Mouse (Mus musculus) urinary bladder, postnatal 10 days (tissue): Measurements from ENCODE around the gene Qars.
A peak's percentile ranks its signal among the peaks of the same experiment; 100 is the strongest.

Experiments
- DNase-seq: peaks from one replicate; pipeline ENCODE4 v3.0.0; 2022; ENCODE audit warnings: low spot score

Qars gene

DNA sequence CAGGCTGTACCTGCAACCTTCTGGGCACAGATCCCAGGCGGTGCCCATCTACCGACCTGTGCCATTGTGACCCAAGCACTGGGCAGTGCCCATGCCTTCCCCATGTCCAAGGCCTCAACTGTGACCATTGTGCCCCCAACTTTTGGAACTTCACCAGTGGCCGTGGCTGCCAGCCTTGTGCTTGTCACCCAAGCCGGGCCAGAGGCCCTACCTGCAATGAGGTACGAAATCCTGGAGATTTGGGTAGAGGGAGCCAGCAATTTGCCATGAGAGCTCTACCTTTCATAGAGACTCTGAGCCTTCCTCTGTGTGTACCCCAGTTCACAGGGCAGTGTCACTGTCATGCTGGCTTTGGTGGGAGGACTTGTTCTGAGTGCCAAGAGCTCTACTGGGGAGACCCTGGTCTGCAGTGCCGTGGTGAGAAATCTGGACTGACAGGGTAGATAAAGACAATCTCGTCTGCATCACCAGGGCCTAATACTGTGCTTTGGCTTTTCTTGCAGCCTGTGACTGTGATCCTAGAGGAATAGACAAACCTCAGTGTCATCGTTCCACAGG is 20.5 kb upstream of the Qars start:
- DNase-seq, result no peak

DNA sequence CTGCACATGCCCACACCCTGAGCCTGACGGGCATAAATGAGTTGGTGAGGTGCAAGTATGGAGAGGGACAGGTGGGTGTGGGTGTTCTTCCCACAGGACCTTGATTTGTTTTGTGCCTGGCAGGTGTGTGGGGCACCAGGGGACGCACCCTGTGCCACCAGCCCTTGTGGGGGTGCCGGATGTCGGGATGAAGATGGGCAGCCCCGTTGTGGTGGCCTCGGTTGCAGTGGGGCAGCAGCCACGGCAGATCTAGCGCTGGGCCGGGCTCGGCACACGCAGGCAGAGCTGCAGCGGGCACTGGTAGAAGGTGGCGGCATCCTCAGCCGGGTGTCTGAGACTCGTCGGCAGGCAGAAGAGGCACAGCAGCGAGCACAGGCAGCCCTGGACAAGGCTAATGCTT is 19.1 kb upstream of the Qars start:
- DNase-seq, result no peak

DNA sequence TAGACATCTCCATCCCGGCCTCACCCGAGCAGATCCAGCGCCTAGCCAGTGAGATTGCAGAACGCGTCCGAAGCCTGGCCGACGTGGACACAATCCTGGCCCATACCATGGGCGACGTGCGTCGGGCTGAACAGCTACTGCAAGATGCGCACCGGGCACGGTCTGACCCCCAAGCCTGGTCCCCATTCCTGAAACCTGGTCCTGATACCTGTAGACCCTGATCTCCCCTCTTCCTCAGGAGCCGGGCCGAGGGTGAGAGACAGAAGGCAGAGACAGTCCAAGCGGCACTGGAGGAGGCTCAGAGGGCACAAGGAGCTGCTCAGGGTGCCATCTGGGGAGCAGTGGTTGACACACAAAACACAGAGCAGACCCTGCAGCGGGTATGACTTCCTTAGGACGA is 18.3 kb upstream of the Qars start:
- DNase-seq, result no peak

DNA sequence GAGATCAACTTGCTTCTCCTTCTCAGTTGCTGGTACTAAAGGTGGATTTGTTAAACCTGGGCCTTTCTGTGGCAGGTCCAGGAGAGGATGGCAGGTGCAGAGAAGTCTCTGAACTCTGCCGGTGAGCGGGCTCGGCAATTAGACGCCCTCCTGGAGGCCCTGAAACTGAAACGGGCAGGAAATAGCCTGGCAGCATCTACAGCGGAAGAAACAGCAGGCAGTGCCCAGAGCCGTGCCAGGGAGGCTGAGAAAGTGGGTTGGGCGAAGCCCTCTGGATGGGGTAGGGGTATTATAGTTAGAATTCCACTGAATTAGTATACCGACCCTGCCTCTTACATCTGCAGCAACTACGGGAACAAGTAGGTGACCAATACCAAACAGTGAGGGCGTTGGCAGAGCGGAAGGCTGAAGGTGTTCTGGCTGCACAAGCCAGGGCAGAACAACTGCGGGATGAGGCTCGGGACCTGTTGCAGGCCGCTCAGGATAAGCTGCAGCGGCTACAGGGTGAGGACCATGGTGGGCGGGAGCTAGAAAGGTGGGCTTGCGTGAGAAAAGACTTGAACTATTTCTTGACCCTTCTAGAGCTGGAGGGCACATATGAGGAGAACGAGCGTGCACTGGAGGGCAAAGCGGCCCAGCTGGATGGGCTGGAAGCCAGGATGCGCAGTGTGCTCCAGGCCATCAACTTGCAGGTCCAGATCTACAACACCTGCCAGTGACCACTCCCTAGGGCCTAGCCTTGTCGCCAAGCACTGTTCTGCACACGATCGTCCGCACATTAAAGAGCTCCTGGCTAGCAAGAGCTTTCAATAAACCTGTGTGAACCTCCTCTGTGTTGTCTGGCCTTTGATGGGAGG is 17.6 kb upstream of the Qars start:
- DNase-seq, result no peak

DNA sequence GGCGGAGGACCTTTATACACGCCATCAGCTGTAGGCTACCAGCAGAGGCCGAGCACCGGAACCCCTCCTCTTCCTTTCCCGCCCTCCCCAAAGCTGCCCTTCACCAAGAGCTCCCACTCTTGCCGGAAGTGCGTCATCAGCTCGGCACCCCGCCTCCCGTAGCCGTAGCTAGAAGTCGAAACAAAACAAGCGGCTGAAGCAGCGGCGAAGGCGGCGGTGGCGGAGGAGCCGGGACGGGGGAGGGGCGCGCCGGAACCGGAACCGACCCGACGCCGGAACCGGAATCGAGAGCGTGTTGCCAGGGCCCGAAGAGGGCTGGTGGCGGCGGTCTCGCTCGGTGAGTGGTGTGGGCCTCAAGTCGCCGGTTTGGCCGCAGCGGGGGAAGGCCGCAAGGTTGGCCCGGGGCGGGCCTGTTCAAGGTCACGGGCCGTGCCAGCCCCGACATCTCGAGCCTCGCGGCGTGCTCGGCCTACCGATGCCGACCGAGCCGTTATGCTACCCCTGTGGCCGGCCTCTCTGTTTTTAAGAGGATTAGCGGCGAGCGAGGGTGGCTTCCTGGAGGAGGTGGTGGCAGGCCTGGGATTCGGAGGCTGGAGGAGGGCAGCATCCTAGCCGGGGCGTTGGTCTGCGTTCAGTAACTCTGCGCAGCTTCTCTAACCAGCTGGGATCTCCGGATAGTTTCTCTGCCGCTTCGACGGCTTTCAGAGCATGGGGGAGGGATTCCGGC is 16.8 kb upstream of the Qars start, which contains the start of gene Usp19:
Gene Usp19, plus strand, starts transcription at position 44 of the 727 bp plus-strand sequence.
- DNase-seq, result peak; percentile 85

DNA sequence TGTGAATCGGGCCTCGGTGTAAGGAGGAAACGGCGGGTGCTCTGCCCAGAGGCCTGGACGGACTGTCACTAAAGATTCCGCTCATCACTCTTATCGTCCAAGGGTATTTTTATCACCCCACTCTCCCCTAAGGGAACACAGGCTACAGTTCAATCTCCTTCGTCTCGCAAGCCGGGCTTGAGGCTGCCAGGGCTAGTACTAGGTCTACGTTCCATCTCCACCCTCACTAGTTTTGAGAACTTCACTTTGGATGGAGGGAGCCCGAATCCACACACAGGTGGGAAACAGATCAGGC is 16.3 kb upstream of the Qars start:
- no peak for DNase-seq

DNA sequence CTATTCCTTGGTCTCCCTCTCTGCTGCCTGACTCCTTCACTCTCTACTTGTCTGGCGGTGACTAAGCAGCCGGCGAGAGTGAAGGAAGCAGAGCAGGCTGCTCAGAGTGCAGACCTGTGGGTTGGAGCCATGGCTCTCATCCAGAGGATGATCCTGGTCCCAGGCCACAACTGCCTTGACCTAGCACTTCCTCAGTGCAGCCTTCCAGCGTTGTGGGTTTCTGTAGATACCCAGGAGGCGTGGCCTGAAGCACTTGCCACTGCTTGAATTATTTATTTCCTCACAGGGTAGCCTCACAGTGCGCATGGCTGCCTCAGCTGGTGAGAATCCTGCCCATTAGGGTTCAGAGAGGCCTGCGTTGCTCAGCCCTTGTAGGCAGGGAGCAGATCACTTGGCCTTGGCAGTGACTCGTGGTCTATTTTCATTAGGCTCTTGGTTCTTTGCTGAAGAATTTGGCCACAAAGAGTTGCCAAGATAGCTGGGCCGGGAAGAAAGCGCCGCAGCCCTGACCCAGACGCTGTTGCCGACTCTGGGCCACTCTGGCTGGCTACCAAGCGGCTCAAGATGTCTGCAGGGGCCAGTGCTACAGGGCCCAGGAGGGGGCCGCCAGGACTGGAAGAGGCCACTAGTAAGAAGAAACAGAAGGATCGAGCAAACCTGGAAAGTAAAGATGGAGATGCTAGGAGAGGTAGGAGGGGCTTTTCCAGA is 15.3 kb upstream of the Qars start:
- DNase-seq, result no peak

DNA sequence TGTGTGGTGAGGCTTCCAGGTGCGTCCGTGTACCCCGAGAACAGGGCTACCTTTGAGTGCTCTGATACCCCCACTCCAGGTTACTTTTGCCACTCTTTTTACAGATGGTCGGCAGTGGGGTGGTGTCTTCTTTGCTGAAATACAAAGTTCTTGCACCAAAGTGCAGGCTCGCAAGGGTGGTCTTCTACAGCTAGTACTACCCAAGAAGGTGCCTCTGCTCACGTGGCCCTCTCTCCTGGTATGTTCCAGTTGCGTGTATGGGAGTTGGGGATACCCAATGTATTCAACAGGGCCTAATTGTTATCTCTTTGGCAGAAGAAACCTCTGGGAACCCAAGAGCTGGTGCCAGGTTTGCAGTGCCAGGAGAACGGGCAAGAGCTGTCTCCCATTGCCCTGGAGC is 14.3 kb upstream of the Qars start:
- DNase-seq, result no peak

DNA sequence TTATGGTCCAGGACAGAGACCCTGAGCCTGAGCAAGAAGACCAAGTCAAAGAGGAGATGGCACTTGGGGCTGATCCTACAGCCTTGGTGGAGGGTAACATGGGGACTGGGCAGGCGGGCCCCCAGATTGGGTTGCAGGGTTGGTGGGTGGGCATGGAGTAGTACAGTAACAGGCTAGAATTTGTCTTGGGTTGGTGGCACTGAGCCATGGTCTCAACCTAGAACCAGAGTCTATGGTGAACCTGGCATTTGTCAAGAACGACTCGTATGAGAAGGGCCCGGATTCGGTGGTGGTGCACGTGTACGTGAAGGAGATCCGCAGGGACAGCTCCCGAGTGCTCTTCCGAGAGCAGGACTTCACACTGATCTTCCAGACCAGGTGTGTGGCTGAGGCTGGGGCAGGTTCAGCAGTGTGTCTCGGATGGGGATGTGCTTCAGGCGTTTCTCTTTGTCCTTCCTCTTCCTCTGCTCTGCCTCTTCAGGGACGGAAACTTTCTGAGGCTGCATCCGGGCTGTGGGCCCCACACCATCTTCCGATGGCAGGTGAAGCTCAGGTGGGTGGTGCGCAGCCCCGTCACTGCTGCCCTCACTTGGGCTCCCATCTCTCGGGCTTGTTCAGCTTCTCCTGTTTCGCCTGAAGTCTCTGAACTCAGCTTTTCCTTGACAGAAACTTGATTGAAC is 13.2 kb upstream of the Qars start:
- no peak for DNase-seq

DNA sequence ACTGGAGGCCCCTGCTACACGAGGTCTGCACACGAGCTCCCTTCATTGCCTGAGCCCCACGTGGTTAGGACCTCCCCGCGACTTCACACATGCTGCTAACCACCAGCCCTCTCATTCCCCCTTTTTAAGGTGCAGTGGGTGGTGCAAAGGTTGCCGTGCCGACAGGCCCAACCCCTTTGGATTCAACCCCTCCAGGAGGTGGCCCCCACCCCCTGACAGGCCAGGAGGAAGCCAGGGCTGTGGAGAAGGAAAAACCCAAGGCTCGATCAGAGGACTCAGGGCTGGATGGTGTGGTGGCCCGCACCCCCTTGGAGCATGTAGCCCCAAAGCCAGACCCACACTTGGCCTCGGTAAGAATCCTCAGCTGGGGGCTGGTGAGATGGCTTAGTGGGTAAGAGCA is 12.6 kb upstream of the Qars start:
- no peak for DNase-seq

DNA sequence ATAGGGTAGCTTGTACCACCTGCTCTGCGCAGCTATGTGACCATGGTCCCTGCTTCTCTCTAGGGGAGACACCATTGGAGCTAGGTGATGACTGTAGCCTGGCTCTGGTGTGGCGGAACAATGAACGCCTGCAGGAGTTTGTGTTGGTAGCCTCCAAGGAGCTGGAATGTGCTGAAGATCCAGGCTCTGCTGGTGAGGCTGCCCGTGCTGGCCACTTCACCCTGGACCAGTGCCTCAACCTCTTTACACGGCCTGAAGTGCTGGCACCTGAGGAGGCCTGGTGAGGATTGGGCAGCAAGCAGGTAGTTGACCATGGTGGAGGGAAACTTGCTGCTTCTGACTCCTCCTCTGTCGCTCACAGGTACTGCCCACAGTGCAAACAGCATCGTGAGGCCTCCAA is 8.3 kb upstream of the Qars start:
- DNase-seq, result no peak

DNA sequence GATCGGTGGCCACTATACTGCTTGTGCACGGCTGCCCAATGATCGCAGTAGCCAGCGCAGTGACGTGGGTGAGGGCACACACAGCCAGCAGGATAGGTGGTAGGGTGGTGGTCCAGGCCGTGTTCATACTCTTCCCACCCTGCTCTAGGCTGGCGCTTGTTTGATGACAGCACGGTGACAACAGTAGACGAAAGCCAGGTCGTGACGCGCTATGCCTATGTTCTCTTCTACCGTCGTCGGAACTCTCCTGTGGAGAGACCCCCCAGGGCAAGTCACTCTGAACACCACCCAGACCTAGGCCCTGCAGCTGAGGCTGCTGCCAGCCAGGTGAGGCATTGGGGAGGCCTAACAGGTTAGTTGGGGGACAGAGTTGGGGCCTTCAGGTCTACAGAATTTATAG is 7.6 kb upstream of the Qars start:
- DNase-seq, result no peak

DNA sequence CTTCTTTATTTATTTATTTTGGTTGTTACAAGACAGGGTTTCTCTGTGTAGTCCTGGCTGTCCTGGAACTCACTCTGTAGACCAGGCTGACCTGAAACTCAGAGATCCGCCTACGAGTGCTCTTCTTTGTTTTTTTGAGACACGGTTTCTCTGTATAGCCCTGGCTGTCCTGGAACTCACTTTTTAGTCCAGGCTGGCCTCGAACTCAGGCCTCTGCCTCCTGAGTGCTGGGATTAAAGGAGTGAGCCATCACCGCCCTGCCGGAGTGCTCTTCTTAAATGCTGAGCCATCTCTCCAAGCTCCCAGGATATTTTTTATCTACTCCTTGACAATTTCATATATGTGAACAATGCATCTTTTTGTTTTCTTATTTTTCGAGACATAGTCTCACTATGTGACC is 605 bp upstream of the Qars start:
- DNase-seq, result no peak

DNA sequence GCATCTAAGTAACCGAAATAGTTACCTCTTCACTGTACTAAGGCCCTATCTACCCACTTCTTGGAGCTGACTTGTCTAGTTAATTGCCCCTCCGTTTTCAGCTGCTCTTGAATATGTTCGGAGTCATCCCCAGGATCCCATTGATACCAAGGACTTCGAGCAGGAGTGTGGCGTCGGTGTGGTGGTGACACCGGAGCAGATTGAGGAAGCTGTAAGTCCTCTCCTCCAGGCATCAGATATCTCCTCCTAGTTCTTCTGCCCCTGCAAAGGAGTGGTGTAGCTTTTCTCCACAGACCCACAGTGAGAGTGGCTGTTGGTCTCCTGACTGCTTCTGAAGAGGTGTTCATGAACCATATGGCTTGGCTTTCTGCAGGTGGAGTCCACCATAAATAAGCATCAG is 1.3 kb downstream of the Qars start:
- DNase-seq, result no peak

DNA sequence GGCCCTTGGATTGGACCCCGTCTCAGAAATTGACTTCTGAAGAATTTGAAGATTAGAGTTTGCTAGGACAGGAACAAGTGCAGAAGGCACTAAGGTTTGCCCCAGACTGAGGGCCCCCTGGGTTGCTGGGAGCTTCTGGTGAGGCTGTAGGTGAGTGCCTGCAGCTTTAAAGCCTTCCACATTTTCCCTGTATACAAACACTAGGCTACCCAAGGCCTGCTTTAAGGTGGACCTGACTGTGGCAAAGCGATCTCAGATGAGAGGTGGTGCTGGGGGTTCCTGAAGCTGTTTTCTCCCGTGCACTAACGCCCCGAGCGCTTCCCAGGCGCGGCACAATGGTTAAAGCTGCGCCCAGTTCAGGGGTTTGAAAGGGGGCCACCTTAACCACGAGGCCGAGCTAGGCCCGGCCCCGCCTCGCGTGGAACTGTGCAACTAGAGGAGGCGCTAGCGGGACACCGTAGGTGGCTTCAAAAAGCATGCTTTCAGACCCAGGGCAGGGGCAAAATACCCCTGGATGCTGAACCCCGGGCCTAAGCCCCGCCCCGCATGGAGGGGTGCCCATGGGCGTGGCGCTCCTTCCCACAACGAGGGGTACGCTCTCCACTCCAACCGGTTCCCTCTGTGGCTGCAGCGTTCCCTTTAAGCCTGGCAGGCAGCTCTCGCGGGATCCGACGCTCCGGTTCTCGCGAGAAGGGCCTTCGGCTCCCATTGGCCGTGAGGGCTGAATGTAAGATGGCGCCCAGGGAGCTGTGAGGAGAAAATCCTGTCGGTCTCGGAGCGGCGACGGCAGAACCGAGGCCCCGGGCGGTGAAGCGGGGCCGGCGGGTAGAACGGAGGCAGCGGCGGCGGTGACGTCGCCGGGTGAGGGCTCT is 9.1 kb downstream of the Qars start, which contains the start of gene Qrich1:
Gene Qrich1, plus strand, starts transcription at position 427 of the 872 bp plus-strand sequence.
- DNase-seq, result peak; percentile 83

DNA sequence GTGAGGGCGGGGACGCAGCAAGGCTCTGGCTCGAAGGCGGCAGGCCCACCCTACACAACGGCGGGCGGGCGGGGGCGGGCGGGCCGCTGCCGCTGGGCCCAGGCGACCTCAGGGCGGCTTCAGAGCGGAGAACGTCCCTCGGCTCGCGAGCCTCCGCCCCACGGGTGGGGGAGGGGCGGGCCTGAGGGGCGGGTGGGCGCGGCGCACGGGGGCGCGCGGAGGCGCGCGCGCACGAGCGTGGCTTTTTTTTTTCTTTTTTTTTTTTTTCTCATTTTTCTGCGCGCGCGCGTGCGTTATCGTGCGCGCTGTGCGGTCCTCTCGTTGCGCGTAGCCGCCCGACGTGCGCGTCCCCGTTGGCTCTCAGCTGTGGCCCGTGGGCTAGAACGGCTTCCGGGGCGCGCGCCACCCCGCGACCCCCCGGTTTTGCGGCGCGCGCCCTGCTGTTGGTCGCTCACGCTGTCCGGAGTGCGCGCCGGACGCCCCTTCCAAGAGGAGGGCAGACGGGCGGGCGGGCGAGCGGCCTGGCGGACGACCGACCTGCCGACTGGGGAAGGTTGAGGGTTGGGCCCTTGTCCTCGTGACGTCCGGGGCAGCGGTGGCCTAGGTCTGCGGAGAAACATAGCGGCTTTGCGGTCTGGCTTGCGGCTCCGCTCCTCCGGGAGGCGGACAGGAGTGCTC is 9.9 kb downstream of the Qars start:
- no peak for DNase-seq

DNA sequence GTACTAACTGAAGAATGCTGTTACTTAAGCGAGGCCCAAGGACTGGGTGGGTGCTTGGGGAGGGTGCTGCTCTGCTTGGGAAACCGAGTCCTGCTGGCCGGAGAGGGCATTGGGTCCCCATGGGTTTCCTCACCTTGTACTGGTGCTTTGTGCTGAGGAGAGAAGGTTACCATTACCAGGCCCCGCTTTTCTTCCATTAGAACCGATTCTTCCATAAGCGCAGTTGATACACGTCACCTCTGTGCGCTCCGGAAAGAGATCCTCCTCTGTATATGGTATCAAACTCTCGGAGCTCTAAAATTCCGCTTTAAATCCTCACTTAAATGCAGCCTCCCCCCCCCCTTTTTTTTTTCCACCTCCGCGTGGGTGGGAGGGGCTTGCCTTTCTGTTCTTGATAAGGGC is 10.4 kb downstream of the Qars start:
- no peak for DNase-seq

DNA sequence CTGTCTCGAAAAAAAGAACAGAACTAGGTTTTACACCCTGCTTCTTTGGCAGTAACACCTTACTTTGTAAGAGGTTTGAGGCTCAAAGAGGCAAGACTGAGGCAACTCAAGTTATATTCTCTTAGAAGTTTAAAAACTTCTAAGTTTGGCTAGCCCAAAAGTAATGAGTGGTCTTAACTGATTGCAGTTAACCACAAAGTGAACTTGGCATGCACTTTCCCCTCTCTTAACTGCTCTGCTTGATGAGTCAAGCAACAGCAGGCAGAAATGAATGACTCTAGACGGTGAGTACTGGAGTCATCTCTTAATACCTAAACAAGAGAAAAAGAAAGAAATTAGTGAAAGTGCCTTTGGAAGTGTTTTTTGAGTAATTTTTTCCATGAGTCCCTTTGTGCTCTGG is 14.1 kb downstream of the Qars start:
- no peak for DNase-seq

DNA sequence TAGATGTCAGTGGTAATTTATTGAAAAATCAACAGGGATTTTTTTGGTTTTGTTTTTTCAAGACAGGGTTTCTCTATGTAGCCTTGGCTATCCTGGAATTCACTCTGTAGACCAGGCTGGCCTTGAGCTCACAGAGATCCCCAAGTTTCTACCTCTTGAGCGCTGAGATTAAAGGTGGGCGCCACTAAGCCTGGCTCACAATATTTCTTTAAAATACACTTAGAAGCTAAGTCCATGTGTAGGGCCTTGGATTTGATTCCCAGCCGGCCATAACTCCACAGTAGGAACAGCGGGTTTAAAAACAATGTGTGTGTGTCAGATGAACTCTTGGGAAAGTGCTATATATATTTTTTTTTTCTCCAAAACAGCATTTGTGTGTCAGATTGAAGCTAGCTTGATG is 15.8 kb downstream of the Qars start:
- no peak for DNase-seq

DNA sequence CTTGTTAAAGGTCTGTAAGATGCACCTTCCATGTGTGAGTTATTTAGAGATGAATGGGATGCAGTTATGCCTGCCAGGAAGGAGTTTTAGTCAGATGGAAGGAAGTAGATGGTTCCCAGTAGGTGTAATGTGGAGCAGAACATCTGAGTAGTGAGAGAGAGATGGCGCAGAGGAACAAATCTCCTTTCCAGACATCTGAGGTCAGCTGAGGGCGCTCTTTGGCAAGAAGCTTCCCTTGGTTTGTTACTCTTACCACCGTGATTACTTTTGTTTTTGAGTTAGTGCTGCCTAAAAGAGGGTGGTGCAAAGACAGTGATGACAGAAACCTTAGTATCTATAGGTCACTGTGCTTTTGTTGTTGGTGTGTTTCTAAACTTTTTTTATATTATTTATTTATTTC is 17.9 kb downstream of the Qars start:
- no peak for DNase-seq

DNA sequence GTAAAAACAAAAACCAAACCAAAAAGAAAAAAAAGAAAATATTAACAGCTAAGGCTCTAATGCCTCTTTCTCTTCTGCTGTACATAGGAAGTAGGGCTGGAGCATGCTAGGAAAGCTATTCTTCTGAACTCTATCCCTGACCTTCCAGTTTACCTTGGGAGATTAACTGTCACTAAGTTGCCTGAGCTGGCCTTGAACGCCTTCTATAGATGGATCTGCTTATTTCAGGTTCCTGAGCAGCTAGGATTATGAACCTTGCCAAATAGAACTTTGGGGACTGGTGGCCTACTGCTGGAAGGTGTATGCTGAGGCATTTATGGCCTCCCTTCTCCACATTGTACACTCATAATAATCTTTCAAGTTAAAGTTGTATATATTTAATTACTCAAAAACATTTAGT is 23.4 kb downstream of the Qars start:
- no peak for DNase-seq
